15 mouse cellular contexts compared by ENCODE assay signal in genomic region chr3:42908404-42908803, GRCm38 (mm10).
DNase-seq lines count a peak whose midpoint lies in the region; ATAC-seq lines count a peak whose summit lies in the region.
"Had no signal": no experiment of that assay in that cellular context is flagged by ENCODE, and none has a peak within 500 bp of the region (broad histone marks: within the 10 kb centered on the region; RNA-seq: fewer than 3 reads in every experiment).

No protein-coding gene starts in this region.

- no peak overlapping the region for H3K27ac ChIP-seq in neural tube, embryonic 11.5 days (ENCODE audit: low read depth, low read length)
- H3K27ac ChIP-seq in hindbrain, embryonic 11.5 days (ENCODE audit: low read depth, low read length) = no peak overlapping the region
- no peak overlapping the region for H3K27ac ChIP-seq in midbrain, embryonic 13.5 days
- H3K27ac ChIP-seq: layer of hippocampus, adult 2 months had no signal

- no peaks in the 10 kb centered on the region for H3K4me1 ChIP-seq in neural tube, embryonic 11.5 days (ENCODE audit: control insufficient read depth, insufficient read depth, low read length)
- no peaks in the 10 kb centered on the region for H3K4me1 ChIP-seq in hindbrain, embryonic 11.5 days (replicated peaks; ENCODE audit: control insufficient read depth, insufficient read depth, low read length)
- peaks cover 7% of the 10 kb centered on the region for H3K4me1 ChIP-seq in midbrain, embryonic 13.5 days (replicated peaks)

- no peaks in the 10 kb centered on the region for H3K36me3 ChIP-seq in neural tube, embryonic 11.5 days (ENCODE audit: control insufficient read depth, insufficient read depth, low read length)
- no peaks in the 10 kb centered on the region for H3K36me3 ChIP-seq in hindbrain, embryonic 11.5 days (ENCODE audit: control insufficient read depth, insufficient read depth, low read length)
- no peaks in the 10 kb centered on the region for H3K36me3 ChIP-seq in midbrain, embryonic 13.5 days

- H3K9ac ChIP-seq in neural tube, embryonic 11.5 days (ENCODE audit: low read length) = no peak overlapping the region
- H3K9ac ChIP-seq in hindbrain, embryonic 11.5 days (ENCODE audit: low read depth, low read length) = no peak overlapping the region
- H3K9ac ChIP-seq in midbrain, embryonic 13.5 days (replicated peaks) = no peak overlapping the region

- no peaks in the 10 kb centered on the region for H3K9me3 ChIP-seq in neural tube, embryonic 11.5 days (ENCODE audit: control insufficient read depth, low read length)
- H3K9me3 ChIP-seq in hindbrain, embryonic 11.5 days (ENCODE audit: control insufficient read depth, low read length) = no peaks in the 10 kb centered on the region
- no peaks in the 10 kb centered on the region for H3K9me3 ChIP-seq in midbrain, embryonic 13.5 days

- peak; percentile 77 for ATAC-seq in neural tube, embryonic 11.5 days (ENCODE audit: insufficient read depth, low FRiP score, low TSS enrichment)
- peak; percentile 84 for ATAC-seq in hindbrain, embryonic 11.5 days (ENCODE audit: low FRiP score)
- ATAC-seq in midbrain, embryonic 13.5 days = peak; percentile 96
- ATAC-seq: lung, postnatal 0 days had no signal

- no peak overlapping the region for H3K4me3 ChIP-seq in neural tube, embryonic 11.5 days (ENCODE audit: low read depth, low read length)
- no peak overlapping the region for H3K4me3 ChIP-seq in hindbrain, embryonic 11.5 days (ENCODE audit: low read depth, low read length)
- H3K4me3 ChIP-seq in midbrain, embryonic 13.5 days (replicated peaks) = no peak overlapping the region
- H3K4me3 ChIP-seq: layer of hippocampus, adult 2 months had no signal

- no peaks in the 10 kb centered on the region for H3K27me3 ChIP-seq in neural tube, embryonic 11.5 days (ENCODE audit: control insufficient read depth, insufficient read depth, low read length)
- H3K27me3 ChIP-seq in hindbrain, embryonic 11.5 days (ENCODE audit: control insufficient read depth, insufficient read depth, low read length) = no peaks in the 10 kb centered on the region
- peaks cover 36% of the 10 kb centered on the region for H3K27me3 ChIP-seq in midbrain, embryonic 13.5 days

- peak; percentile 25 for DNase-seq in neural tube, embryonic 11.5 days (ENCODE audit: low spot score)
- no peak for DNase-seq in neural tube, embryonic 10.5 days (ENCODE audit: extremely low spot score, low spot score)
- DNase-seq in hindbrain, embryonic 11.5 days (ENCODE audit: low spot score) = peak; percentile 42
- no peak for DNase-seq in spleen, adult 12 weeks (ENCODE audit: low spot score)
- no peak for DNase-seq in B cell, adult 2 months
- no peak for DNase-seq in cerebellum, postnatal 36 days
- DNase-seq in heart, postnatal 10 days = no peak
- DNase-seq: cerebellum, adult 8-10 months; heart, adult 18-20 months; heart, postnatal 14 days; kidney, adult 18-20 months had no signal

- H3K4me2 ChIP-seq in neural tube, embryonic 11.5 days (ENCODE audit: low read depth) = no peak overlapping the region
- no peak overlapping the region for H3K4me2 ChIP-seq in hindbrain, embryonic 11.5 days (replicated peaks; ENCODE audit: low read depth, low read length)
- no peak overlapping the region for H3K4me2 ChIP-seq in midbrain, embryonic 13.5 days (replicated peaks)
- H3K4me2 ChIP-seq: liver, embryonic 11.5 days had no signal

- intact Hi-C loops in heart, postnatal 10 days (cut with DNase I) = no loop called here

Comparison
In these comparisons a context has a peak if more than half of its experiments do, and no peak if none do; other contexts are left out.
1. DNase-seq: peak in neural tube, embryonic 11.5 days (single experiment) and hindbrain, embryonic 11.5 days (single experiment); none in neural tube, embryonic 10.5 days (single experiment), spleen, adult 12 weeks (single experiment), B cell, adult 2 months (0 of 2), cerebellum, postnatal 36 days (0 of 2) and heart, postnatal 10 days (0 of 2).
2. Peak in every context shown above with its lines, with median percentiles within 50 percentile points of each other: ATAC-seq.